ENCODE assay signal across 8 mouse cellular contexts in genomic region chr7:141221249-141222125, GRCm38 (mm10). TPM values are rescaled to one million over a fixed set of nuclear protein-coding genes. Genes with fewer than 3 reads are reported as not detected.
DNase-seq lines count a peak whose midpoint lies in the region; ATAC-seq and TF ChIP-seq lines count a peak whose summit lies in the region.

No protein-coding gene starts in this region.

- H3K9me3 ChIP-seq in hindbrain, embryonic 10.5 days, result no peaks in the 10 kb centered on the region
- no peaks in the 10 kb centered on the region for H3K9me3 ChIP-seq in lung, postnatal 0 days (ENCODE audit: low read length)

- TF ChIP-seq CTCF in lung, postnatal 0 days (IDR thresholded peaks at IDR 0.05), result peak; percentile 45

- H3K4me2 ChIP-seq in lung, postnatal 0 days (replicated peaks; ENCODE audit: low read depth, low read length), result peak overlapping the region; percentile 85

- WGBS in hindbrain, embryonic 10.5 days, result 2% methylated on average over 44 of the region's 44 CpGs
- WGBS in lung, postnatal 0 days, result 4% methylated on average over 41 of the region's 44 CpGs

- H3K9ac ChIP-seq in lung, postnatal 0 days (replicated peaks; ENCODE audit: low read depth), result peak overlapping the region; percentile 21; the same call in 1 of the 2 replicates

- H3K27me3 ChIP-seq in hindbrain, embryonic 10.5 days (ENCODE audit: insufficient read depth, poor library complexity, severe bottlenecking), result no peaks in the 10 kb centered on the region
- no peaks in the 10 kb centered on the region for H3K27me3 ChIP-seq in lung, postnatal 0 days (replicated peaks; ENCODE audit: insufficient read depth, low read length)

- DNase-seq in MEL-GATA-1-ER (ENCODE audit: extremely low read depth, low read depth), result peak; percentile 93
- DNase-seq in cerebellum, adult 8-10 months, result peak; percentile 85
- DNase-seq in hindbrain, embryonic 10.5 days (ENCODE audit: low spot score), result peak; percentile 99
- DNase-seq in layer of hippocampus, adult 9-11 months, result peak; percentile 97
- DNase-seq in lung, postnatal 0 days (ENCODE audit: low spot score), result peak; percentile 99
- peak; percentile 90 for DNase-seq in ovary, postnatal 14 days (ENCODE audit: low spot score)
- peak; percentile 94 for DNase-seq in thymus, postnatal 14 days

- peaks cover 35% of the 10 kb centered on the region for H3K36me3 ChIP-seq in hindbrain, embryonic 10.5 days
- no peaks in the 10 kb centered on the region for H3K36me3 ChIP-seq in lung, postnatal 0 days (ENCODE audit: insufficient read depth, low read length)

- peak; percentile 94 for ATAC-seq in frontal cortex, adult (ENCODE audit: low TSS enrichment)
- peak; percentile 96 for ATAC-seq in lung, postnatal 0 days

- H3K4me3 ChIP-seq in hindbrain, embryonic 10.5 days, result peak overlapping the region; percentile 65
- peak overlapping the region; percentile 49 for H3K4me3 ChIP-seq in lung, postnatal 0 days (ENCODE audit: low read depth, low read length)

- peak overlapping the region; percentile 93 for H3K27ac ChIP-seq in hindbrain, embryonic 10.5 days
- peak overlapping the region; percentile 81 for H3K27ac ChIP-seq in lung, postnatal 0 days (ENCODE audit: low read length)

- TF ChIP-seq EP300 in lung, postnatal 0 days (IDR thresholded peaks at IDR 0.05), result no peak

- peaks cover 57% of the 10 kb centered on the region for H3K4me1 ChIP-seq in hindbrain, embryonic 10.5 days (replicated peaks)
- peaks cover 21% of the 10 kb centered on the region for H3K4me1 ChIP-seq in lung, postnatal 0 days (ENCODE audit: insufficient read depth, low read depth, low read length)

RNA-seq across cellular contexts. Expression of gene Rassf7, which starts 5.8 kb away (rescaled TPM):
- polyA plus RNA-seq in hindbrain, embryonic 10.5 days (2016; fragmentation: Nextera tagmentation; extraction: Ambion mirVana), result 58.5 and 59.0 TPM in 2 replicates
- 93.6 and 98.7 TPM in 2 replicates for polyA plus RNA-seq in lung, postnatal 0 days (2015; fragmentation: Nextera tagmentation; extraction: Ambion mirVana)

RNA-seq across cellular contexts. Expression of gene Phrf1, which starts 7.1 kb away (rescaled TPM):
- polyA plus RNA-seq in hindbrain, embryonic 10.5 days (2016; fragmentation: Nextera tagmentation; extraction: Ambion mirVana), result 106 and 108 TPM in 2 replicates
- polyA plus RNA-seq in lung, postnatal 0 days (2015; fragmentation: Nextera tagmentation; extraction: Ambion mirVana), result 26.6 and 32.0 TPM in 2 replicates

RNA-seq across cellular contexts. Expression of gene Lmntd2, which starts 7.6 kb away (rescaled TPM):
- polyA plus RNA-seq in hindbrain, embryonic 10.5 days (2016; fragmentation: Nextera tagmentation; extraction: Ambion mirVana), result 3.9 and 4.0 TPM in 2 replicates
- polyA plus RNA-seq in lung, postnatal 0 days (2015; fragmentation: Nextera tagmentation; extraction: Ambion mirVana), result 0.97 and 1.0 TPM in 2 replicates

RNA-seq across cellular contexts. Expression of gene Lrrc56, which starts 27.5 kb away (rescaled TPM):
- polyA plus RNA-seq in hindbrain, embryonic 10.5 days (2016; fragmentation: Nextera tagmentation; extraction: Ambion mirVana), result 14.9 and 17.3 TPM in 2 replicates
- 6.8 and 7.4 TPM in 2 replicates for polyA plus RNA-seq in lung, postnatal 0 days (2015; fragmentation: Nextera tagmentation; extraction: Ambion mirVana)

RNA-seq across cellular contexts. Expression of gene Hras, which starts 27.7 kb away (rescaled TPM):
- polyA plus RNA-seq in hindbrain, embryonic 10.5 days (2016; fragmentation: Nextera tagmentation; extraction: Ambion mirVana), result 96.8 and 115 TPM in 2 replicates
- 121 and 126 TPM in 2 replicates for polyA plus RNA-seq in lung, postnatal 0 days (2015; fragmentation: Nextera tagmentation; extraction: Ambion mirVana)

Comparison
In these comparisons a context has a peak if more than half of its experiments do, and no peak if none do; other contexts are left out.
1. Peak in every context shown above with its lines: DNase-seq, ATAC-seq, H3K4me3 ChIP-seq and H3K27ac ChIP-seq.